Mouse (Mus musculus) 3134 (cell line): ENCODE data around the gene Otc.

Experiments used
- DNase-seq: peaks from one replicate; pipeline ENCODE4 v3.0.0-alpha.2; 2011; ENCODE audit warnings: low spot score; ENCODE audit not compliant: insufficient read length; ENCODE audit errors: extremely low read depth

Gene Otc

DNA sequence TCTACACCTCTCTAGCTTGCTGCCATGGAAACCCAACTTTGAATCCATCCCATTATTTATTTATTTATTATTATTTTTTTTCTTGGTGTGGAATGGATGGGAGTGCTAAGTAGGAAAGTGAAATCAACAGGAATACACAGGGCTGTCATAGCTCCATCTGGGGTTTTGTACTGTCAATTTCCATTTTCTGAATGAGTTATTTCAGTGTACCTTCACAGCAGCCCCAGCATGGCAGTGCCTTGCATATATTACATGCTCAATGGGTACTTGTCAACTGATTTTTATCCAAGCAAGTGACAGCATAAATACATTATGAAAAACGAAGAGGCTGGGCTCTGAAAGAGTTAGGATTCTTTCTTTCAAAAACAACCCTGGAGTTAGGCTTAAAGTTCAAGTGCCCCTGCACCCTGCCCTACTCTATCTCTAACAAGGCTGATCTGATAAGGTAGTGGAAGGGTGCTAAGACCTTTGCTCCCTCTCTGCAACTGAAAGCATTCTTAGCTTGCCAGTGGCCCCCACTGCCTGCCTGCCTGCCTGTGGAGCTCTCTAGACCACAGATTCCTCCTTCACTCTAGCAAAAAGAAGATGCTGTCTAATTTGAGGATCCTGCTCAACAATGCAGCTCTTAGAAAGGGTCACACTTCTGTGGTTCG lies at the start of gene Otc:
Otc (plus strand) TSS at position 454 of the 653 bp plus-strand sequence.
- no peak for DNase-seq

- DNase-seq: no peak
Measured at GRCm38 (mm10) chrX:10205937-10206336, 46.2 kb upstream of the Otc start.

- DNase-seq: no peak
Measured at GRCm38 (mm10) chrX:10215972-10216371, 36.1 kb upstream of the Otc start.

GRCm38 (mm10) chrX:10216410-10216949 lies 35.6 kb upstream of the Otc start, which contains the start of gene Rpgr:
TSS of gene Rpgr (minus strand) at chrX:10216920.
- peak; percentile 91 for DNase-seq

- no peak for DNase-seq
Measured at GRCm38 (mm10) chrX:10219281-10219680, 32.8 kb upstream of the Otc start.

GRCm38 (mm10) chrX:10233051-10233450 lies 19.1 kb upstream of the Otc start:
- DNase-seq: no peak

GRCm38 (mm10) chrX:10234617-10235016 lies 17.5 kb upstream of the Otc start:
- no peak for DNase-seq

- no peak for DNase-seq
Measured at GRCm38 (mm10) chrX:10239515-10239914, 12.6 kb upstream of the Otc start.

DNA sequence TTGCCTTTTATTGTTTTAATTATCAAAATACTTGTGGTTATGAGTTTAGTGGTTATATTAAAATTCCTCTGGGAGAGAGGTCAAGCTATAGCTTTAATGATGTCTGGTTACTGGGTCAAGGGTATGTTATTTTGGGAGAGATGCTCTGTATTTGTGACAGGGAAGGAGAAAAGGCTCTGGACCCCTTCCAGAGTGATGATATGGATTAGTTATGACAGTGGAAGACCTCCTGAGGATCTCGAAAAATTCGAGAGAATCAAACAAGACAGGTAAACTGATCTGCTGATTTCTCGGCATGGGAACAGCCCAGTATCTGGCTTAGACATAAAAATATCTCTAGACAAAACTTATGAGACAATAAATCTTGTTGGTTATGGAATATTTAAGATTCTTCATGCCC lies 8.2 kb upstream of the Otc start:
- DNase-seq: no peak

- no peak for DNase-seq
Measured at GRCm38 (mm10) chrX:10251357-10251756, 748 bp upstream of the Otc start.

DNA sequence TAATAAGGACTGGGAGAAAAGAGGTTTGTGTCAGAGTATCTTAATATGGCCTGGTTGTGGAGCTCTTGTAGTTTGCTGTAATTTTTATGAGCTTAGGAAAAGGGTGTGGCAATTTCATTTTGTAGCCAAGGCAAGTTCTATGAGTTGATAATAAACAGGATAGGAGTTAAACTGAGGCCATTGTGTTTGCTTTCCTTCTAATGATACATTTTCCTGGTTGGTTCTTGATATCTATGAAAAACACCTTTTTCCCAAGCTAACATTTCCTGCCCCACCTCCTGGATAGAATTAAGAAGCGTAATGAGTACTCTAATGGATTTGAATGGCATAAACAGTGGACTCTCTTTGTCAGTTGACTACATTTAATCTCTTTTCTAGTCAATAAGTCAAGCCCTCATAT lies 5.7 kb downstream of the Otc start:
- no peak for DNase-seq

GRCm38 (mm10) chrX:10258260-10258659 lies 6.2 kb downstream of the Otc start:
- DNase-seq: no peak

- no peak for DNase-seq
Measured at GRCm38 (mm10) chrX:10268308-10268707, 16.2 kb downstream of the Otc start.

DNA sequence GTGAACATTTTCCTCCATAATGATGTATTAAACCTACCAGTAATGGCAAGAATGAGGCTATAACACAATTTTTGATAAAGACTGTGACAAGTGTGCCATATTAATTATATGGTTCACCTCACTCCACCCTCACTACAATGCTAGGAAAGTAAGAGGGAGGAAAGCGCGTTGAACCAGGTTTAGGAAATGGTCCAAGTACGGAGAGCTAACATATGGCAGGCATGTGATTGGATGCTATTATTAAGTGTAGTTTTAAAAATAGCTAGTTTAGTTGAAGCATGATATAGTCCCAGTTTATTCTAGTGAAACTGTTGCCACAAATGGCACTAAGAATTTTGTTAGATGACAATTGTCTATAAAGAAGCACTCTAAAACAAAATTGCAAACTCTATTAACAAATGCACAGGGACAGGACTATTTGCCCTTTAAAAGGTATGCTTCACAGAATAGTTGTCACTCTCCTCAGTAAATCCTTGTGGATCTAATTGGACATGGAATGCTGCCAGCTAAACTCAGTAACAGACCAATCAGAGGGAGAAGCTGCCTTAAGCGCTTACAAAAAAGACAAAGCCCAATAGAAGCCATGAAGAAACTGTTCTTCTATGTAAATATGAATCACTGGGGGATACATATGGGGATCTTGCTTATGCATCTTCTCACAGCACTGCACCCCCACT lies 16.8 kb downstream of the Otc start:
- DNase-seq: no peak

GRCm38 (mm10) chrX:10297341-10297740 lies 45.2 kb downstream of the Otc start:
- DNase-seq: no peak

- no peak for DNase-seq
Measured at GRCm38 (mm10) chrX:10318176-10318575, 66.1 kb downstream of the Otc start.

DNA sequence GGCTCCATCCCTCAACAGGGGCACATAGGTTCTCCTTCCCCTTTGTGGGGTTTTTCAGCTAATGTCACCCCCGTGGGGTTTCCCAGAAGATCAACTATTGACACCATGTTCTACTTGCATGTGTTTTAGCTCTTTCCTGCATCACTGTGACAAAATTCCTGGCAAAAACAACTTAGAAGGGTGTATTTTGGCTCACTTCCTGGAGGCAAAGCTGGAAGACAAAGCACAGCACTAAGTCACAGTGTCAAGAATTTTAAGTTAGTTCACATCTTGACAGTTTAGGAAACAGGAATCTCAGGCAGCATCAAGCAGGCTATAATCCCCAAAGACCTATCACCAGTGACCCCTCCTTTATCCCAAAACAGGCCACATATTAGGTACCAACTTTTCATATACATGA lies 78.1 kb downstream of the Otc start:
- DNase-seq: no peak

DNA sequence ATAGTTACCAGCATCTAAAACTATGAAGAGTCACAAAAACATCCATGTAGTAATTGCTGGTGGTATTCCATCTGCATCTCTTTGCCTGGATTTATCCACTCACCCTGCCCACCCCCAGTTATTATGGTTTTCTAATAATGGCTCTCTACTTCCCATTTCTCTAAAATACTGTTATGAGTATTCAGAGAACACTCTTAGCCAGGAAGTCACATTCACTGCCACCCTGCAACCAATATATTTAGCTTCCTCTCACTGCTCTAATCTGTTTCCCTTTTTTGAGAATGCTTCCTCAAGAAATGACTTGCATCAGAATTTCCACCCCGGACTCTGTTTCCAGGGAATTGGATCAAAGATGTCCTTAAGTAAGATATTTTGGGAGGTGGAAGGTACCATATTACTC lies 79.6 kb downstream of the Otc start:
- no peak for DNase-seq

- DNase-seq: no peak
Measured at GRCm38 (mm10) chrX:10336816-10337215, 84.7 kb downstream of the Otc start.

GRCm38 (mm10) chrX:10355867-10356266 lies 103.8 kb downstream of the Otc start:
- no peak for DNase-seq
